Mouse (Mus musculus): ENCODE results near the gene Sufu.

GRCm38 (mm10) chr19:46409506-46409905, 12.8 kb downstream of the Sufu start:
- TF ChIP-seq TAL1 (conservative IDR thresholded peaks at IDR 0.05; ENCODE audit: low read depth, low read length) (no peak), CTCF (IDR thresholded peaks at IDR 0.05; ENCODE audit: low read depth, low read length) (no peak), POLR2AphosphoS5 (IDR thresholded peaks at IDR 0.05; ENCODE audit: insufficient replicate concordance, low read depth, low read length) (no peak), GATA1 (IDR thresholded peaks at IDR 0.05; ENCODE audit: borderline replicate concordance, low read length) (no peak)
